Mouse (Mus musculus): ENCODE measurements around the gene Mrps26.
A peak's percentile ranks its signal among the peaks of the same experiment; 100 is the strongest.
"Not testable (repeated sequence)": the region's sequence is repeated elsewhere in the genome, so short reads cannot be mapped to it uniquely, and the experiment has no call there.

The Mrps26 gene

DNA sequence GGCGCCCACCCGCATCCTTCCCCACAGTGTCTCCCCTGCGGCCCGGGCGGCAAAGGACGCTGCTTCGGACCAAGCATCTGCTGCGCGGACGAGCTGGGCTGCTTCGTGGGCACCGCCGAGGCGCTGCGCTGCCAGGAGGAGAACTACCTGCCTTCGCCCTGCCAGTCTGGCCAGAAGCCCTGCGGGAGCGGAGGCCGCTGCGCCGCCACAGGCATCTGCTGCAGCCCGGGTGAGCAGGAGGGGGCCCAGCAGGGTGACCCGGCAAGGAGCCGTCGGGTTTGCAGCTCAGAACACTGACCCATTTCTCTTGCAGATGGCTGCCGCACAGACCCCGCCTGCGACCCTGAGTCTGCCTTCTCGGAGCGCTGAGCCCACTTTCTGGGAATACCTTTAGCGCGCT is 13.0 kb downstream of the Mrps26 start:
- not testable (repeated sequence) for DNase-seq (ENCODE audit: low spot score)

DNA sequence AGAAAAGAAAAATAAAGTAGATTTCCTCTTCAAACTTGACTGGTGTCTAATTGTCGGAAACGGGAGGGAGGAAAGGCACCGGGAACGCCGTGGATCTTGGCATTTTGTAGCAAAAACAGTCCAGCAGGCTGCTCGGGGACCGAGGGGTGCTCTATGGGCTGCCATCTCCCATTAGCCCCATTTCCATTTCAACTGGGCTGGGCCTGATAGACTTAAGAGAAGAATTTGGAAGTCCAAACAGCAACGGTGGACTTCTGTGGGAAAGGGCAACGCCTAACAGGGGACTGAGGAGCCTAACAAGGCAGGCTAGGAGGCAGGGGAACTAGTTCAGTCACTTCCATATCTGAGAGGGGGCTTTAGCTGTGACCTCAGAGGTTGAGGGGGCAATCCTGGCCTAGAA is 13.5 kb downstream of the Mrps26 start:
- no peak for DNase-seq (ENCODE audit: low spot score)

DNA sequence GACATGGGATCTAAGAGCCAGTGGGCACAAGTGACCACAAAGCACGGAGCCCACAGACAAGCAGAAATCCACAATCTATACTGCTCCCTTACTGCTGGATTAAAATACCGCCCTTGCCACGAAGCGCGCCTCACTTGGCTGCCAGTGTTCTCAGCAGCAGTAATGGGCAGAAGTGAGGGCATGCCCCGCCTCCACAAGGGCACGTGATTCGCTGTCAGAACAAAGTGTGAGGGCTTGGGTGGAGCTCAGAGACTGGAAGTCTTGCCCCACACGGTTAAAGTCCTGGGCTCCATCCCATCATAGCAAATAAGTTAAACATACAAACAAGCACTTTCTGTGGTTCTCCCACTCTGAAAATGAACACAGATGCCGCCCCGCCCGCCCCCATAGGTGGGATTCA is 14.1 kb downstream of the Mrps26 start:
- DNase-seq (ENCODE audit: low spot score), result peak; percentile 23

DNA sequence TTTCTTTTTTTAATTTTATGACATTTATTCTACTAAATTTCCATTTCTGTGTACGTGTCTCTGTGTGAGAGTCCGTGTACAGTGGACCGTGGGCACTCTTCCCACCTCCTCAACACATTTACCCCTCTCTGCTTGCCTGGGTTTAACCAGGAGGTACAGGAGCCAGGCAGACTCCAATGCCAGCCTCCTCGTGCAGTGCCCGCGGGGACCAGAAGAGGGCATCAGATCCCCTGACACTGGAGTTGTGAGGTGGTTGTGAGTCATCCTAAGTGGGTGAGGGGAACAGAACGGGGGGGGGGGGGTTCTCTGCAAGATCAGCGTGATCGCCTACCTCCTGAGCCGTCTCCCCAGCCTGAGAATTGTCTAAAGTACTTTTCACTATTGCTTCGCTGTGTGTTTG is 14.6 kb downstream of the Mrps26 start:
- DNase-seq (ENCODE audit: low spot score), result peak; percentile 48

DNA sequence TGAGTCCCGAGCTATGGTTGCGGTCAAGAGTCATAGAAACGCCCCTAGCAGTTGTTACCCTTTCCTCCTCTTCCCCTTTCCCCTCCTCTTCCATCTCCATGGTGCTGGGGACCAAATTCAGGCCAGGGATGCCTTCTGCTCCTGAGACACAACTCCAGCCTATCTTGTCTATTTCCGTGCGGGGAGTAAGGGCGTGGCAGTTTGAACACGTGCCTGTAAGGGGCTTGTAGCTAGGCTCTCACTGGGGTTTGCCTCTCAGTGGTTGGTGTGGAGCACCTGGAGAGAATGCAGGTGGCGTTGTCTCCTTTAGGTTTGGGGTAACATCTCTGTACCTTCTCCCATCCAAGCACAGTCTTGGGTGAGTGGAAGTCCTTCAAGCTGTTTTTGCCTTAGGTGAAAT is 16.2 kb downstream of the Mrps26 start:
- DNase-seq (ENCODE audit: low spot score), result no peak

DNA sequence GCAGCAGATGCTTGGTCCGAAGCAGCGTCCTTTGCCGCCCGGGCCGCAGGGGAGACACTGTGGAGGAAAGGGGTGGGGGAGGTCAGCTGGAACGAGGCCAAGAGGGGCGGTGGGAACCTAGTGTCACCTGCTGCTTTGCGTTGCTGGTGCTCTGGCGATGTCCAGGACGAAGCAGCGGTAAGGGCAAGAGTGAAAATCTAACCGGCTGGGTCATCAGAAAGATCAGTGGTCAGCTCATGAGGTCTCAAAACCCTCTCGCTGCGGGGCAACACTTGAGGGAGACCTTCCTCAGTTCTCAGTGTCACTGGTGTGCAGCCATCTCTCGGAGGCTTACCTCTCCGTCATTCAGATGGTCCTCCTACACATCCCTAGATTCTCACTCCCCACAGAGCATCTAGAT is 17.7 kb downstream of the Mrps26 start:
- DNase-seq (ENCODE audit: low spot score), result no peak

DNA sequence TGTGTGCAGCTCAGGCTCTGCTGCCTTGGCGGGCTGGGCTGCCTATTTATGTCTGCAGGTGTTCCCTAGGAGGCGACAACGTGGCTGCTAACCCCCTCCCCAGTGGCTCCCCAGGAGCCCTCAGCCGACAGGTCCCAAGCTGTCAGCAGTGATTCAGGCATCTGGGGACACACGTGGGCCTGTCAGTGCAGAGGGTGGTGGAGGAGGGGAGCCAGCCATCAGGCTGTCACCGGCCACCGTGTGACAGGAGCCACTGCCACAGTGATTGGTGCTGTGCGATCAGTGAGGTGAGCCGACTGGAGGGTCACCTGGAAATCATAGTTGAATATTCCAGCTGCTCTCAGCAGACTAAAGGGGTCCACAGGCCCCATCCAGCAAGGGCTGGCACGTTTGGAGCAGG is 19.0 kb downstream of the Mrps26 start, which contains the start of gene Avp:
Gene Avp, minus strand, starts transcription at position 3 of the 400 bp plus-strand sequence.
- no peak for DNase-seq (ENCODE audit: low spot score)

DNA sequence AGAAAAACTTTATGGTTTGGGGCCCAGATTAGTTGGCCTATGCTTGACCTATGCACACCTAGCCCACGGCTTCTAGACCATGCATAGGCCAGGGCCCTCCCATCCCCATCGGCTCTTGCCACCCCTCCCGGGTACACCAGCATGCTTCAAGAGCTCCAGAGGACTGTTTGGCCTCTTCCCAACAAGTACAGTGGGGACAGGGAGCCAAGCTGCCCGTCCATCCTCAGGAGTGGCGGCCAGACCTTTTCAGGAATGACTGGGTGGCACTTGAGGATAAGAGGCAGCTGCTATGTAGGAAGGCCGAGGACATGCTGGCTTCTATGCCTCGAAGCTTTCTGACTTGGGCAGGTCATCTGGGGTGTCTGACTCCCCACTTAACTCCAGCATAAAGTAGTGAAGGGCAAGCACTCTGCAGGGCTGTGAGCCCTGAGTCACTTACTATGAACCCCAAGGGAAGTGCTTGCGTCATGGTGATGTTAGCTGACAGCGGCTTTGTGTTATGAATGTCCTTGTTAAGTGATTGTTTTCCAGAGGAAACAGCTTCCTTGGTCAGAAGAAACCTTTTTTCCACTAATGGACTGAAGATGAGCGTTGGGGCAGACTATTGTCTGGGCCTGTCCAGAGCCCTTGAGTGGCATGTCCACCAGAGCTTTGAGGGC is 20.5 kb downstream of the Mrps26 start:
- DNase-seq (ENCODE audit: low spot score), result no peak

DNA sequence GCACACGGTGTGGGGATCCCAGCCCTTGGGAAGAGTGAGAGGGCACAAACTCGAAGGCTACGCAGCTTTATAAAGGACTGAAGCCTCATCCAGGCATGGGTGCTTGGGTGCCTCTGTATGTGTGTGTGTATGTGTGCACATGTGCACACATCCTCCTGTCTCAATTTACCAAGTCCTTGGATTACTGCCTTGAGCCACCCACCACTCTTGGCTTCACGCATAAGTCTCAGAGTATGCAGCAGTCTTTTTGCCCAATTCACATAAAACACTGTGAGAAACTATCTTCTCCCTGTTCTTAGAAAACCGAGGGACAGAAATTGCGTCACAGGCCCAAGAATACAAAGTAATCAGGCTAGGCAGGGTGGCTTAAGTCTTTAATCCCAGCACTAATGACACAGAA is 22.5 kb downstream of the Mrps26 start:
- no peak for DNase-seq (ENCODE audit: low spot score)

DNA sequence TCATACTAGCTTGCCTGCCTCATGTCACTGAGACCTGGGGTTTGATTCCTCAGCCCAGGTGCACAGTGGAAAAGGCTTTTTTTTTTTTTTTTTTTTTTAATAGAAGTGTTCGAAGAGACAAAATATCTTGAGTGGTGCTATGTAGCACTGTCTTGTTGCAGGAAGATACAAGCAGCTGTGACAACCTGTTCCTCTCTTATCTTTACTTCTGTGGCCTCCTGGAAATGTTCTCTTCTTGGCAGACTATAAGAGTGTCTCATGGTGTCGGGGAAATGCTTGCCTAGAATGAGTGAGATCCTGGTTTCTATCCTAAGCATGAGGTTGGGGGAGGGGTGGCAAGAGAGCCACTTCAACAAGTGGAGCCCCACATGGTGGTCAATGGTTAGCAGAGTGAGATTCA is 24.8 kb downstream of the Mrps26 start:
- DNase-seq (ENCODE audit: low spot score), result no peak

DNA sequence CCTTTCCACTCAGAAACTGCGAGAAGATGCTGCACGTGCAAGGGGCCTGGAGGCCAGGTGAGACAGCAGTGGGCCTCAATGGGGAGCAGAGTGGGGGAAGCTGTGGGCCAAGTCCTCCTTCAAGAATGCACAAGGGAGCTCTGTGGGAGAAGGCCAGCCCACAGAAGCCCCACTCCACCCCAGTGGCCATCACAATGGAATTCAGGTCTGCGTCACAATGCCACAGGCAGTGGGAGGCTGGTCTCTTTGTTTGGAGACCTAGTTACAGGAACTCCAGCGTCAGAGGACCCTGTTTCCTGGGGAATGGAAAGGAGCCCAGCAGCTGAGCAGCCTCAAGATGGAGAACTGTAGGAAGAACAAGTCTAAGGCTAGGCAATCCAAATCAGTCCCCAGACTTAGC is 25.6 kb downstream of the Mrps26 start:
- DNase-seq (ENCODE audit: low spot score), result no peak

DNA sequence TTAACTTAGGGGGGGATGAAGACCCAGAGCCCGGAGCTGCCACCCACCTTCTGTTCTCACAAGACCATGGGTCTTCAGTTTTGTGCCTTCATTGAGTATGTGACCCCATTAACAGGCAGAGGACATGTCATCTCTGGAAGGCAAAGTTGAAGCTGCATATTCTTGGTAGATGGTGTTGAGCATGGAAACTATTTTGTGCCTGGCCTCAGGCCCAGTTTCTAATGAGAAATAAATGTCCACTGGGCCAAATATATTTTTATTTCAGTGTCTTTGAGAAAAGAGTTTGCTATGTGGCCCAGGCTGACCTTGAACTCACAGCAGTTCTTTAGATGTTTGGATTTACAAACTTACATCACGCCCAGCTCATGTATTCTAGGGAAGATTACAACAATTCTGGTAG is 26.2 kb downstream of the Mrps26 start:
- DNase-seq (ENCODE audit: low spot score), result no peak

DNA sequence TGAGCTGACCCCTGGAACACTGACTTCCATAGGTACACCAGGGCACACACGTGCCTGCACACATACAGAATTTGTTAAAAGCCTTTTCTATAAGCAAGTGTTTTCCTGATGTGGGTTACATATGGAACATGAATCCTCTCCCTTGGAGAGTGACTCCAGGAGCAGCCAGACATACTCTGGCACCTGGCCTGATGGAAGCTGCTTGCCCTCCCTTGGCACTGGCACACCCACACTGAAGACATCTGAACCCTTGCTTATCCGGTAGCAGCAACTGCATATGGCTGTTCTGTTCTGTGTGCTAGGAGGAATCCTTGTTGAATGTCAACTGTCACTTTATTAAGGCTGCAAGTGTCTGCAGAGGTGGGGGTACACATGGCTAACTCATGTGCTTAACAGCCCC is 27.5 kb downstream of the Mrps26 start:
- DNase-seq (ENCODE audit: low spot score), result no peak

DNA sequence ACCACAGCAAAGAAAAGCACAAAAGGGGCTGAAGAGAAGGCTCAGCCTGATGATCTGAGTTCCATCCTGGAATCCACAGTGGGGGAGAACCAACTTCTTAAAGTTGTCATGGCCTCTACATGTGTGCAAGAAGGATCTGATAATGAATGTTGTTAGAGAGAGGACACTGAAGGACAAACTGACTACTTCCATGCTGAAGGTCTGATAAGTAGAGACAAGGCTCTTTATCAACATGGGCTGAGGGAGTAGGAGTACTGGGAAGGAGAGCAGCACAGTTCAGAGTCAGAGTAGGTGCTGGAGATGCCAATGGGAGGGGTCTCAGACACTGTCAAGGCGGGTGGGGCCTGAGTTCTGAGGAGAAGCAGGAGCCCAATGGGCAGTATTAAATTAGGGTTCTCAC is 32.1 kb downstream of the Mrps26 start:
- no peak for DNase-seq (ENCODE audit: low spot score)

DNA sequence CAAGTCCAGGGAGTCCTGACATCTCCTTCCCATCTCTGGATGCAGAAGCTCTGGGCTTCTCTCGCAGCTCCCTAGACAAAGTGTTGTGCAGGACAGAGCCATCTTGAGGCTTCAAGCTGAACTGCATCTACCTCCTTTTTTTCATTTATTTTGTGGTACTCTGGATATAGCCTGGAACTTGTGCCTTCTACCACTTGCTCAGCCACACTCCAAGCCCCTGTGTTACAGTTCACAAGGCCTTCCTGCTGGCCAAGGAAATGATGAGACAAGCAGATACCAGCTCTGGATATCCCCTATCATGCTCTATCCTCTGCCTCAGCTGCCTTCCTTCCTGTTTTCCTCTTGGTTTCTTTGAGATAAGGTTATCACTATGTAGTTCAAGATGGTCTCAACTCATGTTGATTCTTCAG is 34.1 kb downstream of the Mrps26 start:
- DNase-seq (ENCODE audit: low spot score), result no peak

DNA sequence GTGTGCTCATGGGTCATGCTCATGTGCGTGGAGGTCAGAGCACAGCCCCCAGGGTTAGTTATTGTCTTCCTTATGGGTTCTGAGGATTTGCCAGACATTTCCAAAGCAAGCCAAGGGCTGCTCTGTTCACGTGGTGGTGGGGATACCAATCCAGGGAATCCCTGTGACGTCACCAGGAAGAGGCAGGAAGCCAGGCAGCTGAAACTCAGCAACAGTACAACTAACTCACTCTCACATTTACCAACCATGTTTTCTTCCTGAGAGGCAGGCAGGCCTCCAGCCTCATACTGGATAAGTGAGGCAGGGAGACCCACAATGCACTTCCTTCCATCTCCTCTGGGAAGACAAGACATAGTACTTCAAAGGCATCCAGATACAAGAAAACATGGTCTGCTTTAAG is 34.9 kb downstream of the Mrps26 start:
- DNase-seq (ENCODE audit: low spot score), result no peak

DNA sequence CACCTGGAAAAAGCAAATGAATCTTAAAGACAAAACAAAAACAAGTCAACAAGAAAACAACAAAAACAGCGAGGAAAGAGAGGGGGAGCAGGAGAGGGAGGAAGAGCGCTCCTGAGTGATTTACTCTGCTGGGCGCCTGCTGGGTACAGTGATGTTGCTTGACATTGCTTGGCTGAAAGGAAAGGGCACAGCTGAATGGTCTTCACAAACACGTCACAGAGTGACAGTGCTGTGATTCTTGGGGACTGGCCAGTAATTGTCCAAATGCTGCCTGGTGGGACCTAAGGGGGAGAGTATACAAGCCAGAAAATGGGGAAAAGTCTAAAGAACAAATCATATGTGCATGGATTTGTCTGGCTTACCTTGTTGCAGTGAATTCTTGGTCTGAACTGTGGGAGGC is 38.7 kb downstream of the Mrps26 start:
- DNase-seq (ENCODE audit: low spot score), result no peak

DNA sequence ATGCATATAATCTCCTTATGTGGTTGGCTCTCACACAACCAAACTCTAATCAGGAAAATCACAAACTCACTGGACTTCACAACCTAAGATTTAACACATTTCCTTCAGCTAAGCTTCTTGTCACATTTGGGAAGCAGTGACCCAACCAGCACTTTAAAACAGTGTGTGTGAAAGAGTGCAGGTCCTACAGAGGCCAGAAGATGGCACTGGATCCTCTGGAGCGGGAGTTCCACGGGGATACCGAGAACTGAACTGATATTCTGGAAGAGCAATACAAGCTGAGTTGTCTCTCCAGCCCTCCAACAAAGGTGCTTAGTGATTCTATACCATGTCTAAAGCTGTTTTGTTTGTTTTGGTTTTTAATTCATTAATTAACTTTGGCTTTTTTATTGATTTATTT is 49.5 kb downstream of the Mrps26 start:
- no peak for DNase-seq (ENCODE audit: low spot score)

Measured in spleen, adult 12 weeks (tissue).